Mouse (Mus musculus): ENCODE measurements around the gene Bdh1. TPM values are rescaled to one million over a fixed set of nuclear protein-coding genes. Genes with fewer than 3 reads are reported as not detected.
A peak's percentile ranks its signal among the peaks of the same experiment; 100 is the strongest.

Bdh1 gene
- polyA plus RNA-seq, 1 experiment from 2014 or later = 16.6 TPM

DNA sequence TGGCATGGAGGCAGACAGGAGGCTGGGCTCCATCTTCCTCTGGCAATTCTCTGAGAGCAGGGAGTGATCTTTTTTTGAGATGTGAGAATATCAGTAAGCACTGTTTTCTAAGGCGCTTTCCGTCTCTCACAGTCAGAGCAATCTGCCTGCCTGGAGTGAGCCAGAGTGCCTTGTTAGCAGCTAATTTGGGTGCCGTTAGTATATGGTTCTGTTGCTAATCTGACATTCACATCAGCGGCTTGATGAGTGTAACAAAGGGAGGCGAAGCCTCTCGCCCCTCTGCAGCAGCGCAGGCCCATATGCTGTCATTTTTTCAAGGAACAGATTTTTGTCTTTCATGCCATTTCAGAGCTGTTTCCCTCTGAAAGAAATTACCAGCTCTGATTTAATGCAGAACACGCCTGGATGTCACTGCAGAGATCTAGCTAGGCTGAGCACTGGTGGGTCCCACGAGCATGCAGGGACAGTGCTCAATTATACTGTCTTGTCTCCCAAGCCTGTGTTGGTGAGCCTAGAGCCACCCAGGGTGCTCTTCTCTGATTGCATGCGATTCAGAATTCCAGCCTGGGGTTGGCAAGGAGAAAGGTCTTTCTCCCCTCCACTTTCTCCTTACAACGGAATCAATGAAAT, 77.7 kb downstream of the Bdh1 start:
- no peaks in the 10 kb centered on the region for H3K9me3 ChIP-seq
- H3K4me1 ChIP-seq = peaks cover 62% of the 10 kb centered on the region
- H3K36me3 ChIP-seq (replicated peaks) = no peaks in the 10 kb centered on the region
- H3K4me3 ChIP-seq = no peak overlapping the region
- no peak for DNase-seq (ENCODE audit: extremely low spot score, low spot score)
- 69% methylated on average over 11 of the region's 11 CpGs for WGBS
- H3K27me3 ChIP-seq (ENCODE audit: poor library complexity, severe bottlenecking) = peaks cover 35% of the 10 kb centered on the region
- peak overlapping the region; percentile 71; the same call in 1 of the 2 replicates for H3K27ac ChIP-seq

DNA sequence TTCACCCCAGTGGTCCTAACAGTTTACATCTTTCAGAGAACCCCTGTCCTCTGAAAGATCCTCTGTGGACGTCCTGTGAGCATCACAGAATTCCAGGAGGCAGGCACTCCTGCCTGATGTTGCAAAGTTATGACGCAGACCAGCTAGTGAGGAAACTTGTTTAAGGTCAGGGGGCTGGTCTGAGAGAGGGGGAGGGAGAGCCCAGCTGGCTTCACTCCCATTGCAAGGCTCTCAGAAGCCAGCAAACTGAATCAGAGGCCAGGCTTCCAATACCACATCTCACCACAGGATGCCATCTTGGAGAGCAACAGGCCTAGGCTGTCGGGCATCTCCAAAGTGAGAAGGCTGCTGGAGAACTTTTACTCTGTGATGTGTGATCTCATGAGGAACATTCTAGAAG, 78.5 kb downstream of the Bdh1 start:
- Histone ChIP-seq H3K27me3 (ENCODE audit: poor library complexity, severe bottlenecking) (peaks cover 27% of the 10 kb centered on the region), H3K4me3 (no peak overlapping the region), H3K9me3 (no peaks in the 10 kb centered on the region), H3K4me1 (peaks cover 59% of the 10 kb centered on the region), H3K36me3 (replicated peaks) (no peaks in the 10 kb centered on the region), H3K27ac (peak overlapping the region; percentile 71)
- 65% methylated on average over 3 of the region's 3 CpGs for WGBS
- DNase-seq (ENCODE audit: extremely low spot score, low spot score) = no peak

DNA sequence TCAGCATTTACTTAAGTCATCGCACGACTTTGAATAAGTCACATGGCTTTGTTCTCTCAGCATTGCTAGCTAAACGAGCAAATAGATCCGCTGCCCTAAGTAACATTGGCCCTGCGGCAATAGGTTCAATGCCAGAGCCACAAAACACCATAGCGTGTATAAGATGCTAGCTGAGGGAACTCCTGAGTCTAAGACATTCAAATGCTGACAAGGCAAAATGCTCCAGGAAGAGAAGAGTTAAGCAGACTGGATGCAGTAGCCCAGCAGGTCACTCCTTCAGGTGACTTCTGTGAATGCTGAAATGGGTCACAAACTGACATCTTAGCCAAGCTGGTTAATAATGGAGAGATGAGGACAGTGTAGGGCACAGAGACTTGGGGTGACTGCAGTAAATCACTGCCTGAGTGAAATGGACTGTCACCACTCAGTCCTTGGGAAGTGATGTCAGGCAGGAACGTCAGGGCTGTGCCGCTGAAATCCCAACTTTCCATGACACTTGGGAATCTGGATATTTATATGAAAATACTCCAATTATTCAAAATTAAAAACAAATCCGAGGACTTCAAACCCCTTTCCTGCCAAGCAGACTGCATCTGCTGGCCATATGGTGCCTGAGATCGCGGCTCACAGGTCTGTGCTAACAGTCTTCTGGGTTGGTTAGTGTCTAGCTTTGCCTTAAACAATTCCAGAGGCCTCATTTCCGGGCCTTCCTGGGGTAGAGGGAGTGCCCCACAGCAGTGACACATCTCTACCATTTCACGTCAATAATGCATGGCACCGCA, 79.1 kb downstream of the Bdh1 start:
- no peaks in the 10 kb centered on the region for H3K9me3 ChIP-seq
- H3K27me3 ChIP-seq (ENCODE audit: poor library complexity, severe bottlenecking) = peaks cover 24% of the 10 kb centered on the region
- no peak for DNase-seq (ENCODE audit: extremely low spot score, low spot score)
- peak overlapping the region; percentile 12 for H3K27ac ChIP-seq
- H3K4me3 ChIP-seq = no peak overlapping the region
- H3K4me1 ChIP-seq = peaks cover 61% of the 10 kb centered on the region
- no peaks in the 10 kb centered on the region for H3K36me3 ChIP-seq (replicated peaks)
- WGBS = 74% methylated on average over 14 of the region's 14 CpGs

DNA sequence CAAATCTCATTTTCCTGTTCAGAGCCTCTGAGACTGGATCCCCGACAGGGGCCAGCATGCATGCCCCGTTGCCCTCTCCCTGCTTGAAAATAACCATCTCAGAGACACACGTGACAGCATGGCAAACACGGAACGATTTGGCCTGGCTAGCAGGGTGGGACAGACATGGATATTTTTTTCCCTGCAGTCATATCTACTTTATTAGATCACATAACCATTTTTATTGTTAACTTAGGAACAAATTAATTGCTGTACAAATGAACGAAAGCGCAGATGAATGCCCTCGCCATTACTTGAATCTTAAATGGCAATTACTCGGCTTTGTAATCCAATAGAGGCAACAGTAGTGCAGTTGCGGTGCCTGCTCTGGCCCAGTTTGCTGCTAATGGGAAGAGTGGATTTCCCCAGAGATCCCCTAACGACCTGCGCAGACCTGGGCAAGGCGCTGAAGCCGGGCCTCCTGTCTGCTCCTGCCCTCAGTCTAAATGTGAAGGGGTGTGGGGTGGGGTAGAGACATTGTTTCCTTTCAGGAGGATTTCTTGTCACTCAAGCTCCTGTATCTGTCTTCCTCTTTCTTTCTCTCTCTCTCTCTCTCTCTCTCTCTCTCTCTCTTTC, 79.8 kb downstream of the Bdh1 start:
- Histone ChIP-seq H3K4me3 (no peak overlapping the region), H3K9me3 (no peaks in the 10 kb centered on the region), H3K27ac (peak overlapping the region; percentile 65; the same call in 1 of the 2 replicates), H3K36me3 (replicated peaks) (no peaks in the 10 kb centered on the region), H3K4me1 (peaks cover 66% of the 10 kb centered on the region), H3K27me3 (ENCODE audit: poor library complexity, severe bottlenecking) (peaks cover 27% of the 10 kb centered on the region)
- no peak for DNase-seq (ENCODE audit: extremely low spot score, low spot score)
- 61% methylated on average over 14 of the region's 14 CpGs for WGBS

DNA sequence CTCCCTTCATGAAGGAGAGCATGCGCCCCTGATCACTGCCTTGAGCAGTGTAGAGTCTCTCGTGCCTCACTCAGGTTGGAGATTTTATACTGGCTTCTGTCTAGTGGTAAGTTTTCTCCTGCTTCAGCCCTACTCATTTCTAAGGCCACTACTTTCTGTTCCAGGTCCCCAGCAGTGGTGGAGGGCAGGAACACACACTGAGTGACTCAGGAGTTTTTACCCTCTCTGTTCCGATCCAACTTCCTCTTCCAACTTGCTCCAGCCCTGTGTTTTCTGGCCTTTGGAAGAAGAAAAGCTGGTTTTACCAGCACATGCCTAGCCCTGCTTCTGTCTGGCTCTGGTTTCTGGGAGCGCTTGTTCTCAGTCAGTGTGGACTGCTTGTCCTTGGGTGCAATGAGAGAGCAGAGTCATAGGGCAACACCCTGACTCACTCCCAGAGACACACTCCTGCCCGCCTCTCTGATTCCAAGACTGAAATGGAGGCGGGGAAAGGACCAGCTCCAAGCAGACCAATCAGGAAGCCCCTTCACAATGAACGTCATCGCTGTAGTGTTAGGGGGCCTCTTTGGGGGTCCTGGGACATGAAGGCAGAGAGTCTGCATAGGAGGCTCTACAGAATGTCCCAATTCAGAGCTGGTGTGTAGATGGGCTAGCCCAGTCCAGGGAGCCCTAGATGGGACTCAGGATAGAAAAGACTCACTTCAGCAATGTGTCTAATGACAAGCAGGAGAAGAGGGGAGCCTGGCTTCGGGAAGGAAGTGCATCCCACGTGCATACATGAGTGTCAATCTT, 84.8 kb downstream of the Bdh1 start:
- Histone ChIP-seq H3K27ac (peak overlapping the region; percentile 65), H3K9me3 (no peaks in the 10 kb centered on the region), H3K4me3 (peak overlapping the region; percentile 12; the same call in 1 of the 2 replicates), H3K36me3 (replicated peaks) (no peaks in the 10 kb centered on the region), H3K27me3 (ENCODE audit: poor library complexity, severe bottlenecking) (peaks cover 10% of the 10 kb centered on the region; the same call in 1 of the 2 replicates), H3K4me1 (peaks cover 63% of the 10 kb centered on the region)
- 42% methylated on average over 10 of the region's 10 CpGs for WGBS
- no peak for DNase-seq (ENCODE audit: extremely low spot score, low spot score)

DNA sequence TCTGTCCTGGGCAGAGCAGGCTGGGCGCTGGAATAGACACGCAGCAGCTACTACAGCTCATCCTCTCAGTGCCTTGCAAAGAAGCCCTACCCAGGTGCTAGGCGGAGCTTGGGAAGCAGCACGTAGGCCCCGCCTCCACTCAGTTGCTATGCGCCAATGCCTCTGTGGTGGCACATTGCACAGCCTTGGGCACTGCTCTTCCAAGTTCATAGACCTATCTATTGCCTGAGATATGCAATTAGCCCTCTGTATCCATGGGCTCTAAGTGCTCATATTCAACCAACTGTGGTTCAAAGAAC, 85.3 kb downstream of the Bdh1 start:
- WGBS = 24% methylated on average over 6 of the region's 6 CpGs
- no peaks in the 10 kb centered on the region for H3K36me3 ChIP-seq (replicated peaks)
- DNase-seq (ENCODE audit: extremely low spot score, low spot score) = peak; percentile 26
- H3K4me3 ChIP-seq = peak overlapping the region; percentile 12; the same call in 1 of the 2 replicates
- peaks cover 57% of the 10 kb centered on the region for H3K4me1 ChIP-seq
- no peaks in the 10 kb centered on the region for H3K9me3 ChIP-seq
- H3K27me3 ChIP-seq (ENCODE audit: poor library complexity, severe bottlenecking) = peaks cover 10% of the 10 kb centered on the region; the same call in 1 of the 2 replicates
- H3K27ac ChIP-seq = peak overlapping the region; percentile 65

DNA sequence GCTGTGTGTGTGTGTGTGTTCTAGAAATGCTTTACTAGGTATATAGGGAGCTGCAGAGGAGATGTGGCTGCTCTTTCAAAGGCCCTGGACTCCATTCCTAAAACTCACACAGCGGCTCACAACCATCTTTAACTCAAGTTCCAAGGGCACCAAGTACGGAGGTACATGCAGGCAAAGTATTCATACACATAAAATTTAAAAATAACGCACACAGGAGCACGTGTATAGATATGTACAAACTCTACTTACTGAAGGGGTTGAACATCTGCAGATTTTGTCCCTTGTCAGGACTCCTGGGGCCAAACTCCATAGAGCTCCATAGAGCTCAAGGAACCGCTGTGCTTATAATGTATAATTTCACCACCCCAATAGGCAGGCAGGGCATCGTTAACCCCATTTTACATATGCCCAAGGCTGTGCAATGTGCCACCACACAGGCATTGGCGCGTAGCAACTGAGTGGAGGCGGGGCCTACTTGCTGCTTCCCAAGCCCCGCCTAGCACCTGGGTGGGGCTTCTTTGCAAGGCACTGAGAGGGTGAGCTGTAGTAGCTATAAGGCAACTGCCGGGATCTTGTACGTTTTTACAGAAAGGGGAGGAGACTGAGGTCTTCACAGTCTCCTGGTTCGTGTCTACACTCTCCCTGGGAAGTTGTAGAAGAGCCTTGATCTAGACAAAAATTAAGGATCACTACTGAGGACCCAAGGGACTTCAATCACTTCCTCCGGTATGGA, 85.9 kb downstream of the Bdh1 start:
- Histone ChIP-seq H3K9me3 (no peaks in the 10 kb centered on the region), H3K4me1 (peaks cover 52% of the 10 kb centered on the region), H3K27ac (peak overlapping the region; percentile 88; the same call in 1 of the 2 replicates), H3K36me3 (replicated peaks) (no peaks in the 10 kb centered on the region), H3K4me3 (peak overlapping the region; percentile 40), H3K27me3 (ENCODE audit: poor library complexity, severe bottlenecking) (peaks cover 10% of the 10 kb centered on the region; the same call in 1 of the 2 replicates)
- 21% methylated on average over 14 of the region's 14 CpGs for WGBS
- peak; percentile 60 for DNase-seq (ENCODE audit: extremely low spot score, low spot score)

Other genes starting within 250 kb of the Bdh1 start
- 18.4 and 19.7 TPM in 2 replicates for gene Acap2, start 221.0 kb upstream of the Bdh1 start, polyA plus RNA-seq (2016; fragmentation: Nextera tagmentation; extraction: Ambion mirVana)
- gene Ppp1r2, start 147.0 kb upstream of the Bdh1 start, polyA plus RNA-seq (2016; fragmentation: Nextera tagmentation; extraction: Ambion mirVana) = 91.3 and 91.7 TPM in 2 replicates
- gene Apod, start 107.5 kb upstream of the Bdh1 start, polyA plus RNA-seq (2016; fragmentation: Nextera tagmentation; extraction: Ambion mirVana) = 16.8 and 24.4 TPM in 2 replicates
- 30.9 TPM in 2 replicates for gene Dlg1, start 241.2 kb downstream of the Bdh1 start, polyA plus RNA-seq (2016; fragmentation: Nextera tagmentation; extraction: Ambion mirVana)